Mouse (Mus musculus) Patski (cell line): ENCODE data around the gene Lad1. TPM values are rescaled to one million over a fixed set of nuclear protein-coding genes. Genes with fewer than 3 reads are reported as not detected.

Experiments used
- ATAC-seq: fragments of 100-300 bp; one replicate; pipeline ENCODE4 v1.8.0; 2021
- CTCF ChIA-PET: fragments of 350-600 bp; sonication (Branson Sonifier 250); formaldehyde crosslinking; loops from one replicate; lab custom pipeline; 2022; ENCODE audit warnings: inconsistent platforms; lab: Charles Lee
- POLR2A ChIA-PET: fragments of 350-600 bp; sonication (Branson Sonifier 250); formaldehyde crosslinking; loops from one replicate; lab custom pipeline; 2022; ENCODE audit warnings: antibody characterized with exemption, inconsistent platforms; lab: Charles Lee
- DNase-seq: peaks from one replicate; pipeline ENCODE4 v3.0.0-alpha.2; 2011; ENCODE audit warnings: low read depth, low spot score
- H3K27me3 ChIP-seq: fragments of 371-371 bp; one replicate; pipeline ENCODE4 v1.5.1; 2021
- CTCF ChIP-seq: fragments of 100-300 bp; IDR thresholded peaks from one replicate; pipeline ENCODE4 v1.5.1; 2021
- in situ Hi-C: fragments of 300-500 bp; cut with MboI; formaldehyde crosslinking; loops from 3 replicates; pipeline ENCODE4 v1.11.1; 2018; ENCODE audit warnings: low pct_unique_long_range_greater_than_20kb, mixed read lengths
- polyA plus RNA-seq: library from polyadenylated mRNA; unstranded; gene quantifications from one replicate; pipeline ENCODE4 v1.2.3, GENCODE M21; 2021

Lad1 gene
- polyA plus RNA-seq, 1 experiment from 2014 or later: 138 TPM

DNA sequence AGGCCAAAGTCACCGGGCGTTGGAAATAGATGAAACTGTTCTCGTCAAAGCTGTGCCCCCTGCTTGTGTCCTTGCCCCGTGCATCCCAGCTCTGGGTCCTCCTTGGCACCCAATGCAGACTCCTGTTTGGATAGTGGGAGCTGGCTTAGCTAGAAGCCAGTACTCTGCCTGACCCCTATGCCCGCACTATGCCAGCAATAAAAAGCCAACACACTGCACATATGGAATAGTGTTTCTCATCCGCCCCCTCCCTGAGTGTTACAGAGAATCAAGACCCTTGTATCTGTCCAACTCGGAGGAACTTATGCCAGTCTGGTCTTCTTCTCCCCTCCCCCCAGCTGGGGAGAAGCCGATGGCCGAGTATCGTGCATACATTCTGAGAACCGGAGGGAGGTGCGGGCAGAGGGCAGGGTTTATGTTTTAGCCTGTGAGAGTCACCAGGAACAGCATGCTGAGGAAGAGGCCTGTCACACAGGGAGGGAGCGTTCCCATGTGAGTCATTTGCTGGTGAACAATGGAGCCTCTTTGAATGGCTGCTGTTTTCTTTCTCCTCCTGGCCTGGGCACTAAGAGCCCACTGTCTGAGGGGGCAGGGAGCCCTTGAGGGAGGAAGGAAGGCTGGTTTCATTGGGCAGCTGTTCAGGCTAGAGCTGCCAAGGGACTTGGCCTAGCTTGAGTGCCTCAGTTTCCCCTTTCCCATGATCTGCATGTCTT is 33.8 kb downstream of the Lad1 start:
- POLR2A ChIA-PET: interaction anchor here (1.2 kb wide), 1 partner anchor 10 kb away, joined by 3 read pairs; no protein-coding TSS in a partner anchor
- in situ Hi-C loops: no loop called here
- H3K27me3 ChIP-seq: no peaks in the 10 kb centered on the region
- CTCF ChIA-PET: interaction anchor here (0.9 to 4.7 kb wide), 8 partner anchors 9 to 95 kb away, joined by 3 to 46 read pairs (median 4); no protein-coding TSS in a partner anchor
- DNase-seq (no peak), ATAC-seq (no peak)
- TF ChIP-seq CTCF: no peak

DNA sequence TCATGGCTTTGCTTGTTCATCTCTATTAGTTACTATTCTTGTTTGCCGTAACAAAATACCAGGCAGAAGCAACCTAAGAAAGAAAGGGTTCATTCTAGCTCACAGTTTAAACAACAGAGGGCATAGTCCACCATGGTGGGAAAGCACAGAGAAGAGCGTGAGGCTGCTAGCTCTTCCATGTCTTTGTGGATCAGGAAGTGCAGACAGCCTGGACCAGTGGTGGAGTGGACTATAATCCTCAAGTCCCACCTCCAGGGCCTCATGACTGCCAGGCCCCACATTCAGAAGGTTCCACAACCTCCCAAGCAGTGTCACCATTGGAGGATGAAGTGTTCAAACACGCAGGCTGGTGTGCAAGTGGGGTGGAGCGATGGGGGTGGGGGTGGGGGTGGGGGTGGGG is 34.8 kb downstream of the Lad1 start:
- DNase-seq (no peak), ATAC-seq (no peak)
- no peak for TF ChIP-seq CTCF
- ChIA-PET POLR2A (no interaction called here), CTCF (interaction anchor here (1.0 to 4.7 kb wide), 2 partner anchors 8 to 92 kb away, joined by 3 to 46 read pairs; no protein-coding TSS in a partner anchor)
- in situ Hi-C loops: no loop called here
- no peaks in the 10 kb centered on the region for H3K27me3 ChIP-seq

DNA sequence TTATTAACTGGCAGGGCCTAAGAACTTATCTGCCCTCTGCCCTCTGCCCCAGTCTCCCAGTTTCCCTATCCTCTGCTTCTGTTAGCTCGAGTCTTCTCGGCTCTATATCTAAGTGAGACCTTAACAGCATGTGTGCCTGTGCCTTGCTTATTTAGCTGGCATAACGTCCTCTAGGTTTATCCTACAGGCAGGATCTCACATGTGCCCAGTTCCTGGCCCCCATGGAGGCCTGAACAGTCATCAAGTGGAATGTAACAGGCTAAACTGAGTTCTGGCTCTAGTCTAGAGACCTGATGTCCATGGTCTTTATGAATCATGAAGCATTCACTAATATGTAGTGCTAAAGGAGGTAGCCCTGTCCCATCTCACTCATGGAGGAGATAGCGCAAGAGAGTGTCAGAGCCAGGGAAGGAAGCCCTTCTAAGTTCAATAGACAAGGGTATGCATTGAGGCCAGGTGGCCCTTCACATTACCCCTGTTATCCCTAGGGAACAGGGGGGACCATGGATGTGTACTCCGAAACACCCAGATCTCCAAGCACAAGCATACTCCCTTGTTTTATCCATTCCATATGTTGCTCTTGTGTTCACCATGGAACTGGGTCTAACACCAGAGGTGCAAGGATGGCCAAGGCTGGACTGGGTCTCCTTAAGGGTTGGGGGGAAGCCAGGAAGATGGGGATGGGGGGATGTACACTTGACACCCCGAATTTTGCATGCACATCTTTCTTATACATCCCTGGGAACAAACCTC is 36.4 kb downstream of the Lad1 start:
- no peaks in the 10 kb centered on the region for H3K27me3 ChIP-seq
- DNase-seq (no peak), ATAC-seq (no peak)
- TF ChIP-seq CTCF: no peak
- in situ Hi-C loops: no loop called here
- POLR2A ChIA-PET: no interaction called here
- CTCF ChIA-PET: interaction anchor here (2.5 kb wide), 1 partner anchor 90 kb away, joined by 8 read pairs; no protein-coding TSS in a partner anchor

DNA sequence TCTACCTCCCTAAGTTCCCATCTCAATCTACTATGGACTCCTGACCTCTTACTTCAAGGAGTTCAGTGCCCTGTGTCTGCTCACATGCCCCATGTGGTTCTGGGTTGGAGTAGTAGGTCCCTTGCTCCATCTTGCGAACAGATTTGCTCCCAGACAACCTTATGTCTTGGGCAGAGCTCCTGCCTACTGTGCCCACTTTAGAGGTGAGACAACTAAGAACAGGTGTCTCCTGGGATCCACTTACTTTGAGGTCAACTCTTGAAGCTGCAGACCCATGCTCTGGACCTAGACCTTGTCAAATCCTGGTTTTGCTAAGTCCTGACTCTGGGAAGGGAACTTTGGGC is 36.9 kb downstream of the Lad1 start:
- ATAC-seq: no peak
- CTCF ChIA-PET: interaction anchor here (0.6 to 2.5 kb wide), 2 partner anchors 27 to 90 kb away, joined by 3 to 8 read pairs; no protein-coding TSS in a partner anchor

DNA sequence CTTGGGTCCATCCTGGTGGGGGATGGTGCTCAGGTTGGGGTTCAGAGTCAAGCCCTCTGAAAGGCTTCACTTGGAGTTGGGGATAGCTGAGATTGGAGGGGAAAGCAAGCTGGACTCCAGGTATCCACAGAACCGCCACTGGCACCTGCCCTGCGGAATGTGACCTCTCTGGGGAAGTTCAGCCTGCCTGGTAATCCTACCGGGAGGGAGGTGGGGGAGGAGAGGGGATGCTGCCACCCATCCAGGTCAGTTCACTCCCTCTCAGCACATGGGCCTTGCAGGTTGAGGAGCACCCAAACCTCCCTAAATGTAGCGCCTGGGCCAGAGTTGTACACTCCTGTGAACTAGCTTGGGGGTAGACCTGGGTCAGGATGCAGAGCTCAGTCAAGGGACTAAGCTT is 37.7 kb downstream of the Lad1 start:
- no peaks in the 10 kb centered on the region for H3K27me3 ChIP-seq
- in situ Hi-C loops: no loop called here
- no peak for TF ChIP-seq CTCF
- ChIA-PET CTCF (interaction anchor here (0.6 to 2.5 kb wide), 3 partner anchors 27 to 89 kb away, joined by 3 to 8 read pairs (median 4); no protein-coding TSS in a partner anchor), POLR2A (no interaction called here)
- DNase-seq (no peak), ATAC-seq (no peak)

More for the DNA sequence above, 36.9 kb downstream of the Lad1 start:
- TF ChIP-seq CTCF: no peak
- no peaks in the 10 kb centered on the region for H3K27me3 ChIP-seq
- in situ Hi-C loops: no loop called here
- POLR2A ChIA-PET: no interaction called here
- DNase-seq: no peak

DNA sequence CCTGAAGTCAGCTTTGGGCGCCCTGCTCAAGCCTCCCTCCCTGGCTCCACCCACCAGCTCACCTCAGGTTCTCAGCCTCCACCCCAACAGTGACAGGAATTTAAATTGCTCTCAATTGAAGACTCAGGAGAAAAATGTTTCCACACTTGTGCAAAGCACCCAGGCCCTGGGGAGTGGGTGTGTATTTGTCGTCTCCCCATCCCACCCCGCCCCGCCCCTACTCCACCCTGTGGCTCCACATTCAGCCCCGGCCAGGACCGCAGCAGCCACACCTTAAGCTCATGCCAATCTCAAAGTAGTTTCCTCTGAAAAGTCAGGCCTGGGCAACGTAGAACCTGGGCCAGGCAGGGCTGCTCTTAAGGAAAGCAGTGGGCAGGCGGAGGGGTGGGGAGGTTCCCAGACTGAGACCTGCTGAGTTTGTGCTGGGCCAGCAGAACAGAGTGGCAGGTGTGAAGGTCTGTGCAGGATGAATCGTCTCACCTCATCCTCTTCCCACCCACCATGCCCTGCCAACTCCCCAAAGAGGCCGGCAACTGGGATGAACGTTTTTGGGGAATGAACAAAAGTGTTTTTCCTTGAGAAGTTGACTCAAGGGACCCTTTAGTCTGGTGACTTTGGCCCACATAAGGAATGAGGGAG is 38.9 kb downstream of the Lad1 start:
- TF ChIP-seq CTCF: no peak

DNA sequence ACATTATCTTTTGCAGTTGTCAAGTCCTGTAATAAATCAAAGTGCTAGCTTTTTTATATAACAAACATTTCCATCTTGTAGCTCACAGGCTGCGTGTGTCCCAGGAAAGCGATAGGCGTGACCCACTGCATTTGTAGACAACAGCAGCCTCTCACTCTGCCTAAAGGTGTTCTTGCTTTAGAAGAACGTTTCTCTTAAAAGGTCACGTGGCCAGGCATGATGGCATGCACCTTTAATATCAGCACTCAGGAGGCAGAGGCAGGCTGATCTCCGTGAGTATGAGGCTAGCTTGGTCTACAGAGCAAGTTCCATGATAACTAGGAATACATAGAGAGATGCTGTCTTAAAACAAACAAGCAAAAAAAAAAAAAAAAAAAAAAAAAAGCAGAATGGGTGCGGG is 40.1 kb downstream of the Lad1 start:
- H3K27me3 ChIP-seq: no peaks in the 10 kb centered on the region
- TF ChIP-seq CTCF: no peak
- DNase-seq (no peak), ATAC-seq (no peak)
- ChIA-PET POLR2A (interaction anchor here (0.6 to 0.7 kb wide), 2 partner anchors 26 to 87 kb away, joined by 3 to 6 read pairs; no protein-coding TSS in a partner anchor), CTCF (interaction anchor here (1.0 to 5.7 kb wide), 2 partner anchors 11 to 48 kb away, joined by 3 to 28 read pairs; no protein-coding TSS in a partner anchor)
- in situ Hi-C loops: no loop called here

More for the DNA sequence above, 38.9 kb downstream of the Lad1 start:
- DNase-seq (no peak), ATAC-seq (no peak)
- H3K27me3 ChIP-seq: no peaks in the 10 kb centered on the region
- POLR2A ChIA-PET: no interaction called here
- in situ Hi-C loops: no loop called here
- CTCF ChIA-PET: interaction anchor here (1.3 to 5.7 kb wide), 4 partner anchors 10 to 88 kb away, joined by 3 to 28 read pairs (median 6); no protein-coding TSS in a partner anchor

DNA sequence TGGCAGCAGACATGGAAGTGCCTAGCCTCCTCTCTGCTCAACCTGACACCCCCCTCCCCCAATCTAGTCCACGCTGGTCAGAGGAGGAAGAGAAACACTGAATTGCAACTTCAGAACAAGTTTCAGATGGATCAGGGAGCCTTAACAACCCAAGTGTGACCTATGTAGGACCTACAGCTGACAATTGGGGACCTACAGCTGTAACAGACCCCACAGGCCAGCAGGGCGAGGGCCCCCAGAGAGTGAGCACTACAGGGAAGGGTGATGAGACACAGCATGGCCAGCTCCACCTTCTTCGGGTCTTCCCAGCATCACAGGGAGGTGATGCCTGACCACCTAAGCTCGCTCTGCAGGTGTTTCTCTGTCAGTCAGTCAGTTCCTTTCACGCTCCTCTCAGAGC is 42.7 kb downstream of the Lad1 start:
- POLR2A ChIA-PET: interaction anchor here (0.7 to 1.8 kb wide), 2 partner anchors 36 to 160 kb away, joined by 3 to 4 read pairs; no protein-coding TSS in a partner anchor
- TF ChIP-seq CTCF: no peak
- ATAC-seq (no peak), DNase-seq (no peak)
- H3K27me3 ChIP-seq: no peaks in the 10 kb centered on the region
- in situ Hi-C loops: no loop called here
- CTCF ChIA-PET: interaction anchor here (0.8 to 5.7 kb wide), 10 partner anchors 8 to 97 kb away, joined by 3 to 40 read pairs (median 4); no protein-coding TSS in a partner anchor

DNA sequence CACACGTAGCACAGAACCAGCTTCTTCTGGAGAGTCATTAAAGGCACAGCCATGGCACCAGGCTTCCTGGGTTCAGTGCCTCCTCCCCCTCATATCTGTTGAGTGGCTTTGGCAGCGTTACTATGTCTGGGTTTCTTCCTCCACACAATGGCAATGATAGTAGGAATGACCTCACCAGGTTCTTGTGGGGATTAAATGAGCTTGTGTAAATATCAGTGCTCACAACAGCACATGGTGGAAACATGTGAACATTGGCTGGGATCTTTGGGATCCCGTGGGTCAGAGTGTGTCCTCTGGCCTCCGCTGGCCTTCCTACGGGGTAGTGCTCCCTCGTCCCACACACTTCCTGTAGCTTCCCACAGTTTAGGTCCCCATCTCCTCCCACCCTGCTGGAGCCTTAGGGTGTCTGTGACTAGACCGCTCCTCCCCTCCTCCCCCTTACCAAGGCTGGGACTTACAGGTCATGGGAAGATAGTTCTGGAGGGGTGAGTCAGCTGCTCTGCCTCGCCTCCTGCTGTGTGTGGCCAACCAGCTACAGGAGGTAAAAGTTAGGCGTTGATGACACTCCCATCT is 43.7 kb downstream of the Lad1 start:
- peak; percentile 93 for ATAC-seq
- ChIA-PET CTCF (interaction anchor here (0.8 to 5.7 kb wide), 11 partner anchors 9 to 96 kb away, joined by 3 to 40 read pairs (median 4); no protein-coding TSS in a partner anchor), POLR2A (interaction anchor here (0.7 to 1.8 kb wide), 4 partner anchors 10 to 83 kb away, joined by 3 read pairs; no protein-coding TSS in a partner anchor)
- DNase-seq: peak; percentile 96
- no peaks in the 10 kb centered on the region for H3K27me3 ChIP-seq
- TF ChIP-seq CTCF: no peak
- in situ Hi-C loops: no loop called here
